Mouse (Mus musculus): ENCODE measurements at regions not wholly inside any gene's neighbourhood (a gene's known extent, or its start where the extent isn't known, plus 50 kb on each side); places are given as distances from the start of the nearest gene placed in this dataset.
A peak's percentile ranks its signal among the peaks of the same experiment; 100 is the strongest.

- WGBS: 46% methylated on average over 10 of the region's 10 CpGs
- peak; percentile 51; the same call in 1 of the 2 replicates for TF ChIP-seq POLR2A (IDR thresholded peaks at IDR 0.05; ENCODE audit: borderline replicate concordance, extremely low read depth, low read depth, low read length)
- no peak for TF ChIP-seq CTCF (IDR thresholded peaks at IDR 0.05; ENCODE audit: insufficient read depth, low read length)
- Histone ChIP-seq H3K4me3 (replicated peaks; ENCODE audit: extremely low read depth, low read depth, low read length) (no peak overlapping the region), H3K4me1 (ENCODE audit: control insufficient read depth, insufficient read depth, low read length) (peaks cover 15% of the 10 kb centered on the region)
- no peak for DNase-seq
Measured at GRCm38 (mm10) chr9:120777501-120777900, 151.5 kb upstream of the Ctnnb1 start.

- H3K4me1 ChIP-seq (ENCODE audit: control insufficient read depth, insufficient read depth, low read length): peaks cover 12% of the 10 kb centered on the region
- H3K4me3 ChIP-seq (replicated peaks; ENCODE audit: extremely low read depth, low read depth, low read length): no peak overlapping the region
- DNase-seq: no peak
- 29% methylated on average over 2 of the region's 2 CpGs for WGBS
- TF ChIP-seq CTCF (IDR thresholded peaks at IDR 0.05; ENCODE audit: insufficient read depth, low read length): no peak
- TF ChIP-seq POLR2A (IDR thresholded peaks at IDR 0.05; ENCODE audit: borderline replicate concordance, extremely low read depth, low read depth, low read length): peak; percentile 35; the same call in 1 of the 2 replicates
Measured at GRCm38 (mm10) chr9:120778423-120778822, 150.6 kb upstream of the Ctnnb1 start.

- no peak overlapping the region for H3K4me3 ChIP-seq (replicated peaks; ENCODE audit: extremely low read depth, low read depth, low read length)
- 88% methylated on average over 5 of the region's 5 CpGs for WGBS
- TF ChIP-seq POLR2A (IDR thresholded peaks at IDR 0.05; ENCODE audit: borderline replicate concordance, extremely low read depth, low read depth, low read length) (no peak), CTCF (IDR thresholded peaks at IDR 0.05; ENCODE audit: insufficient read depth, low read length) (no peak)
- no peaks in the 10 kb centered on the region for H3K4me1 ChIP-seq (ENCODE audit: control insufficient read depth, insufficient read depth, low read length)
- no peak for DNase-seq
Measured at GRCm38 (mm10) chr9:120794210-120794609, 134.8 kb upstream of the Ctnnb1 start.

- no peaks in the 10 kb centered on the region for H3K4me1 ChIP-seq (ENCODE audit: control insufficient read depth, insufficient read depth, low read length)
- WGBS: 78% methylated on average over 10 of the region's 10 CpGs
- H3K4me3 ChIP-seq (replicated peaks; ENCODE audit: extremely low read depth, low read depth, low read length): no peak overlapping the region
- no peak for TF ChIP-seq POLR2A (IDR thresholded peaks at IDR 0.05; ENCODE audit: borderline replicate concordance, extremely low read depth, low read depth, low read length)
- no peak for TF ChIP-seq CTCF (IDR thresholded peaks at IDR 0.05; ENCODE audit: insufficient read depth, low read length)
- no peak for DNase-seq
Measured at GRCm38 (mm10) chr9:120796111-120796880, 132.7 kb upstream of the Ctnnb1 start.

- DNase-seq: no peak
- WGBS: 78% methylated on average over 10 of the region's 10 CpGs
- TF ChIP-seq CTCF (IDR thresholded peaks at IDR 0.05; ENCODE audit: insufficient read depth, low read length) (no peak), POLR2A (IDR thresholded peaks at IDR 0.05; ENCODE audit: borderline replicate concordance, extremely low read depth, low read depth, low read length) (no peak)
- no peaks in the 10 kb centered on the region for H3K4me1 ChIP-seq (ENCODE audit: control insufficient read depth, insufficient read depth, low read length)
- H3K4me3 ChIP-seq (replicated peaks; ENCODE audit: extremely low read depth, low read depth, low read length): no peak overlapping the region
Measured at GRCm38 (mm10) chr9:120797996-120798663, 130.9 kb upstream of the Ctnnb1 start.

- no peak for DNase-seq
- H3K4me1 ChIP-seq (ENCODE audit: control insufficient read depth, insufficient read depth, low read length): no peaks in the 10 kb centered on the region
- TF ChIP-seq CTCF (IDR thresholded peaks at IDR 0.05; ENCODE audit: insufficient read depth, low read length) (no peak), POLR2A (IDR thresholded peaks at IDR 0.05; ENCODE audit: borderline replicate concordance, extremely low read depth, low read depth, low read length) (no peak)
- no peak overlapping the region for H3K4me3 ChIP-seq (replicated peaks; ENCODE audit: extremely low read depth, low read depth, low read length)
- 45% methylated on average over 12 of the region's 12 CpGs for WGBS
Measured at GRCm38 (mm10) chr9:120798901-120799300, 130.1 kb upstream of the Ctnnb1 start.

GRCm38 (mm10) chr9:120802646-120803045, 126.4 kb upstream of the Ctnnb1 start:
- H3K4me1 ChIP-seq (ENCODE audit: control insufficient read depth, insufficient read depth, low read length): no peaks in the 10 kb centered on the region; the same call in 1 of the 2 replicates
- 84% methylated on average over 4 of the region's 4 CpGs for WGBS
- no peak for DNase-seq
- TF ChIP-seq CTCF (IDR thresholded peaks at IDR 0.05; ENCODE audit: insufficient read depth, low read length): no peak
- TF ChIP-seq POLR2A (IDR thresholded peaks at IDR 0.05; ENCODE audit: borderline replicate concordance, extremely low read depth, low read depth, low read length): no peak
- no peak overlapping the region for H3K4me3 ChIP-seq (replicated peaks; ENCODE audit: extremely low read depth, low read depth, low read length)

- H3K4me1 ChIP-seq (ENCODE audit: control insufficient read depth, insufficient read depth, low read length): no peaks in the 10 kb centered on the region; the same call in 1 of the 2 replicates
- DNase-seq: no peak
- H3K4me3 ChIP-seq (replicated peaks; ENCODE audit: extremely low read depth, low read depth, low read length): no peak overlapping the region
- TF ChIP-seq POLR2A (IDR thresholded peaks at IDR 0.05; ENCODE audit: borderline replicate concordance, extremely low read depth, low read depth, low read length) (no peak), CTCF (IDR thresholded peaks at IDR 0.05; ENCODE audit: insufficient read depth, low read length) (no peak)
- 18% methylated on average over 10 of the region's 10 CpGs for WGBS
Measured at GRCm38 (mm10) chr9:120804760-120805294, 124.2 kb upstream of the Ctnnb1 start.

- no peaks in the 10 kb centered on the region; the same call in 1 of the 2 replicates for H3K4me1 ChIP-seq (ENCODE audit: control insufficient read depth, insufficient read depth, low read length)
- WGBS: 60% methylated on average over 4 of the region's 4 CpGs
- H3K4me3 ChIP-seq (replicated peaks; ENCODE audit: extremely low read depth, low read depth, low read length): no peak overlapping the region
- TF ChIP-seq CTCF (IDR thresholded peaks at IDR 0.05; ENCODE audit: insufficient read depth, low read length) (no peak), POLR2A (IDR thresholded peaks at IDR 0.05; ENCODE audit: borderline replicate concordance, extremely low read depth, low read depth, low read length) (no peak)
- DNase-seq: no peak
Measured at GRCm38 (mm10) chr9:120808741-120809425, 120.1 kb upstream of the Ctnnb1 start.
